Mouse (Mus musculus) liver, embryonic 14.5 days (tissue): Measurements from ENCODE around the gene Cntnap5c. TPM values are rescaled to one million over a fixed set of nuclear protein-coding genes. Genes with fewer than 3 reads are reported as not detected.

ENCODE experiments used
- ATAC-seq: fragments of 200-750 bp; cut with Nextera tagmentation; 2 replicates; pipeline ENCODE4 v1.8.0; 2017; ENCODE audit warnings: moderate number of reproducible peaks, mild to moderate bottlenecking, moderate library complexity; ENCODE audit not compliant: insufficient read depth
- DNase-seq, 3 experiments: peaks; one replicate each; pipeline ENCODE4 v3.0.0-alpha.2; 2012 to 2013; ENCODE audit warnings: low read depth in 3 of 3, low spot score in 3 of 3
- H3K27ac ChIP-seq: fragments of 300-500 bp; sonication (generic); 2 replicates; pipeline ENCODE4 v1.5.1; 2014; ENCODE audit warnings: moderate library complexity, mild to moderate bottlenecking, control low read depth, inconsistent platforms
- H3K27me3 ChIP-seq: fragments of 300-500 bp; sonication (generic); 2 replicates; pipeline ENCODE4 v1.6.1; 2014; ENCODE audit warnings: mild to moderate bottlenecking, low read length, moderate library complexity; ENCODE audit not compliant: control insufficient read depth, insufficient read depth
- H3K36me3 ChIP-seq: fragments of 300-500 bp; sonication (generic); replicated peaks from 2 replicates; pipeline ENCODE4 v1.6.1; 2014; ENCODE audit warnings: low read depth; ENCODE audit not compliant: control insufficient read depth, insufficient read depth
- H3K4me1 ChIP-seq, 2 experiments: fragments of 200-500 bp in 1 of 2; fragments of 300-500 bp in 1 of 2; sonication (generic) in 1 of 2; replicated peaks; 2 replicates each; pipeline ENCODE4 v1.6.1; 2012 to 2014; ENCODE audit warnings: antibody characterized with exemption in 1 of 2, inconsistent platforms in 1 of 2, low read length in 1 of 2; ENCODE audit not compliant: control insufficient read depth in 2 of 2, insufficient read depth in 2 of 2
- H3K4me2 ChIP-seq: fragments of 300-500 bp; sonication (generic); 2 replicates; pipeline ENCODE4 v1.6.1; 2014; ENCODE audit warnings: low read depth, mild to moderate bottlenecking, control low read depth, moderate library complexity
- H3K4me3 ChIP-seq, 2 experiments: fragments of 200-500 bp in 1 of 2; fragments of 300-500 bp in 1 of 2; sonication (generic) in 1 of 2; 2 replicates each; pipeline ENCODE4 v1.5.1; 2012 to 2014; ENCODE audit warnings: low read depth in 2 of 2, low read length in 2 of 2, mild to moderate bottlenecking in 2 of 2, control low read depth in 1 of 2, inconsistent platforms in 1 of 2, moderate library complexity in 1 of 2; ENCODE audit not compliant: insufficient read depth in 1 of 2
- H3K9ac ChIP-seq: fragments of 300-500 bp; sonication (generic); replicated peaks from 2 replicates; pipeline ENCODE4 v1.6.1; 2014; ENCODE audit warnings: mild to moderate bottlenecking, control low read depth, moderate library complexity
- H3K9me3 ChIP-seq: fragments of 300-500 bp; sonication (generic); 2 replicates; pipeline ENCODE4 v1.6.1; 2016; ENCODE audit warnings: low read length, mixed read lengths; ENCODE audit not compliant: control insufficient read depth
- CTCF ChIP-seq: IDR thresholded peaks from 2 replicates; pipeline ENCODE4 v1.5.1; 2016; ENCODE audit warnings: antibody characterized with exemption, low read depth, control low read depth
- EP300 ChIP-seq: IDR thresholded peaks from 2 replicates; pipeline ENCODE4 v1.6.1; 2016; ENCODE audit warnings: antibody characterized with exemption, low read depth
- WGBS: fragments of 180-500 bp; shearing (Covaris S2); extraction: QIAGEN DNeasy Blood & Tissue Kit; methylation state at CpG from one replicate; pipeline ENCODE4 v1.1.7; 2014; ENCODE audit not compliant: insufficient replicate concordance; 5-methylcytosine and 5-hydroxymethylcytosine counted together
- polyA plus RNA-seq, 2 experiments: library from polyadenylated mRNA; depleted of rRNA in 1 of 2; stranded (reverse) in 1 of 2; unstranded in 1 of 2; fragments of >200 nt; fragmentation: Nextera tagmentation in 1 of 2; extraction: Ambion mirVana in 1 of 2; gene quantifications; 2 replicates each; pipeline versions ENCODE4 v1.2.1 to v1.2.3; 2012 to 2014

The Cntnap5c gene
- polyA plus RNA-seq, 2 experiments: not detected

DNA sequence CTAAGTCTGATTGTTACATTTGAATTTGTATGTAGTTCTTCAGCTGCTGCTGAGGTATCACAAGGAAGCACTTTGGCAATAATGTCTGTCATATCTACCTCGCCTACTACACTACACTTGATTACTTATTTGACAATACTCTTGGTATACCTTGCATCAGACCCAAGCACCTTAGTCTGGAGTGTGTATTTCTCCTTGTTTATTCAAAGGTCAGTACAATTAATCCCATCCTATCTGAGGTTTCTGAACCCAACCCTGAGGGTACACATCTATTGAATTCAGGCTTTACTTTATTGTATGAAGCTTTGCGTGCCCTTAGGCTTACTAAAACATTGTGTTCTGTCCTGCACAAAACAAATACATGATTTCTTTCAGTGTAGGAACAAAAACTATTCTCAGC, 235.1 kb downstream of the Cntnap5c start:
- Histone ChIP-seq H3K9me3 (no peaks in the 10 kb centered on the region), H3K4me1 (no peaks in the 10 kb centered on the region), H3K9ac (no peak overlapping the region), H3K36me3 (no peaks in the 10 kb centered on the region), H3K4me3 (no peak overlapping the region), H3K4me2 (no peak overlapping the region), H3K27ac (no peak overlapping the region), H3K27me3 (no peaks in the 10 kb centered on the region)
- DNase-seq: no peak
- ATAC-seq: no peak
- TF ChIP-seq EP300 (no peak), CTCF (no peak)
- 61% methylated on average over 2 of the region's 2 CpGs for WGBS

DNA sequence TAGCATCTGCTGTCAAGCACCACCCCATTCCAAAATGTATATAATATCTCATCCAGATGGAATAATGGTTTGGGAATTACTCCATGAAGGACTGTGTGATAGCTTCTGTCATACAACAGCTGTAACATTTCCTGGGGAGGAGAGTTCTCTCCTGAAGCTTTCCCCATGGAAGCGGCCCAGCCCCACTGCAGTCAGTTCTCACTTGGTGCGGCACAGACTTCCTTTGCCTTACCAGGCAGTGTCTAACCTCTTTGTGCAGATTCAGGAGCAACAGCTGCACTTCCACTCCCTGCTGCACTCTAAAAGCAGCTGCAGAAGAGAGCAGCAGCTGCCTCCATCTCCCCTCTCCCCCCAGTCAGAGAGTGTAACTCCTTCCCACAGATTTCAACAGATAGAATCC, 271.8 kb downstream of the Cntnap5c start:
- DNase-seq (no peak), ATAC-seq (no peak)
- Histone ChIP-seq H3K9ac (no peak overlapping the region), H3K4me3 (no peak overlapping the region), H3K9me3 (no peaks in the 10 kb centered on the region), H3K27me3 (no peaks in the 10 kb centered on the region), H3K36me3 (no peaks in the 10 kb centered on the region), H3K27ac (no peak overlapping the region), H3K4me2 (no peak overlapping the region), H3K4me1 (no peaks in the 10 kb centered on the region)
- TF ChIP-seq CTCF (no peak), EP300 (no peak)
- 59% methylated on average over 2 of the region's 2 CpGs for WGBS

DNA sequence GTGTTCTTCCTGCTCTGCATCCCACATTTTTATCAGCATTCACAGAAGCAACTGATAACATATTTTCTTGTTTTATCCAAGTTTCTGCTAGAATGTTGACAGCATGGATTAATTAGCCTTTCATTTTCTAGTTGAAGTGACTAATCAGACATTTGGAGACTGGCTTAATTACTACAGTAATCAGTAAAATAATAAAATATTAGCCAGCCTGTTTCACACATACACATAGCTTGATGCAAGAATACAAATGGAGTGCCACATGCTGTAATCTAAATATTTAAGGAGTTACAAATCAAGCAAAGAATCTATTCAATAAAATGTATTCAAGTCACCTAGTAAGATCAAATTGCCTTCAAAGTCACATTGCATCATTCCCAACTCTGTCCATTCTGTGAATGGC, 275.8 kb downstream of the Cntnap5c start:
- Histone ChIP-seq H3K9ac (no peak overlapping the region), H3K4me1 (no peaks in the 10 kb centered on the region), H3K4me3 (no peak overlapping the region), H3K27me3 (no peaks in the 10 kb centered on the region), H3K36me3 (no peaks in the 10 kb centered on the region), H3K4me2 (no peak overlapping the region), H3K27ac (no peak overlapping the region), H3K9me3 (no peaks in the 10 kb centered on the region)
- ATAC-seq (no peak), DNase-seq (no peak)
- no peak for TF ChIP-seq EP300
- no peak for TF ChIP-seq CTCF

DNA sequence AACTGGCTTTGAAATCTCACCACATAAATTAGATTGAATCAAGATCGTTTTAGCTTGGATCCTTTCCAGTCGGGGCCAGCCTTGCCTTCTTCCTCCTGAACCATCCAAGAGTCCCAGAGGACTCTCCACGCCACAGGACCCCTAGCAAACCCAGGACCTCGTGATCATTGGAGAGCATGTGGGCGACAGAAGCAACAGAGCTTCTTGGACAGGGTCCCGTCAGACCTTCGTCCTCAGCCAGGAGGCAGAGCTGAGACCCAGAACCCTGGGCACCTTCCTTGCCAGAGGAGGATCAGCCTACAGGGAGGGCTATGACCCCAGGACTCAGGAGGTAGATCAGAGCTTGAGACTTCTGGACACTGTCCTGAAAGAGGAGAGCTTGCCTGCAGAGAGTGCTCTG, 300.5 kb downstream of the Cntnap5c start:
- H3K36me3 ChIP-seq: no peaks in the 10 kb centered on the region
- 61% methylated on average over 7 of the region's 7 CpGs for WGBS
- no peak for ATAC-seq
- no peaks in the 10 kb centered on the region for H3K27me3 ChIP-seq
- DNase-seq: no peak
- H3K9me3 ChIP-seq: no peaks in the 10 kb centered on the region
- H3K27ac ChIP-seq: no peak overlapping the region
- H3K9ac ChIP-seq: no peak overlapping the region
- no peak for TF ChIP-seq CTCF
- H3K4me2 ChIP-seq: no peak overlapping the region
- no peaks in the 10 kb centered on the region for H3K4me1 ChIP-seq
- H3K4me3 ChIP-seq: no peak overlapping the region

DNA sequence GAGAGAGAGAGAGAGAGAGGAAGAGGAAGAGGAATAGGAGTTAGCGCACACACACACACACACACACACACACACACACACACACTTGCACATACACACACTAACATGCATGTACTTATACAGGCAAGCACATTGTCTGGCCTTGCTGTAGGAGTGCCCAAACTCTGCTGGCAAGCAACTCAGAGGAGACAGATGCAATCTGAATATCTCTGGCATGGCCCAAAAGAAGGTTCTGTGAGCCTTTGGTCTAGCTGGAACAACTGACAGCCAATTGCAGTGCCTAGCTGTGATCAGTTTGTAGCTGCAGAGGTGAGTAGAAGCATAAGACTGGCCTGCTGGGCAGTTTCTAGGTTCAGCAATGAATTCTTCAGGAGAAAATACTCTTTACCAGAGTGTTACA, 313.3 kb downstream of the Cntnap5c start:
- Histone ChIP-seq H3K9ac (no peak overlapping the region), H3K27ac (no peak overlapping the region), H3K4me3 (no peak overlapping the region), H3K4me1 (no peaks in the 10 kb centered on the region), H3K4me2 (no peak overlapping the region), H3K27me3 (no peaks in the 10 kb centered on the region), H3K9me3 (no peaks in the 10 kb centered on the region), H3K36me3 (no peaks in the 10 kb centered on the region)
- 91% methylated on average over 1 of the region's 1 CpGs for WGBS
- no peak for DNase-seq
- no peak for ATAC-seq
- TF ChIP-seq CTCF (no peak), EP300 (no peak)

DNA sequence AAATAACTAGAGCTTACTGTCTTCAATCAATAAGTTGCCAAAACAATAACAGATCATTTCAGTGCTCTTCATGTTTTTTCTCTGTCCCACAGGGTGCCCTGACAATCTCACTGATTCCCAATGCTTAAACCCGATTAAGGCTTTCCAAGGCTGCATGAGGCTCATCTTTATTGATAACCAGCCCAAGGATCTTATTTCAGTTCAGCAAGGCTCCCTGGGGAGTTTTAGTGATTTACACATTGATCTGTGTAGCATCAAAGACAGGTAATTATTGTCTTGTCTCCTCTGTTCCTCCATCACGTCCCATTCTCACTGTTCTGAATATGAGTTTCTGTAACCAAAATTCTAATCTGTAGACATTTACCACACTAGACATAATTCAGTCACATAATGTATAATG, 335.1 kb downstream of the Cntnap5c start:
- TF ChIP-seq CTCF: no peak
- Histone ChIP-seq H3K9me3 (no peaks in the 10 kb centered on the region), H3K27me3 (no peaks in the 10 kb centered on the region)

More for the DNA sequence above, 335.1 kb downstream of the Cntnap5c start:
- H3K27ac ChIP-seq: no peak overlapping the region
- no peak for ATAC-seq
- no peak overlapping the region for H3K9ac ChIP-seq
- WGBS: 55% methylated on average over 2 of the region's 2 CpGs
- H3K4me2 ChIP-seq: no peak overlapping the region
- no peak overlapping the region for H3K4me3 ChIP-seq
- no peak for DNase-seq
- no peaks in the 10 kb centered on the region for H3K36me3 ChIP-seq
- H3K4me1 ChIP-seq: no peaks in the 10 kb centered on the region
